Mouse (Mus musculus) kidney, embryonic 16.5 days (tissue): Measurements from ENCODE around the gene Rapgef2. TPM values are rescaled to one million over a fixed set of nuclear protein-coding genes. Genes with fewer than 3 reads are reported as not detected.
A peak's percentile ranks its signal among the peaks of the same experiment; 100 is the strongest.

Experiments
- ATAC-seq: fragments of 200-750 bp; cut with Nextera tagmentation; 2 replicates; pipeline ENCODE4 v1.8.0; 2017; ENCODE audit warnings: moderate TSS enrichment; ENCODE audit not compliant: low FRiP score, low TSS enrichment
- H3K27ac ChIP-seq: fragments of 300-500 bp; sonication (generic); 2 replicates; pipeline ENCODE4 v1.5.1; 2014; ENCODE audit warnings: low read length
- H3K27me3 ChIP-seq: fragments of 300-500 bp; sonication (generic); 2 replicates; pipeline ENCODE4 v1.6.1; 2014; ENCODE audit warnings: low read length, control low read depth, mixed read lengths; ENCODE audit not compliant: insufficient read depth
- H3K36me3 ChIP-seq: fragments of 300-500 bp; sonication (generic); 2 replicates; pipeline ENCODE4 v1.6.1; 2014; ENCODE audit warnings: low read length, control low read depth, mixed read lengths; ENCODE audit not compliant: insufficient read depth
- H3K4me1 ChIP-seq: fragments of 300-500 bp; sonication (generic); 2 replicates; pipeline ENCODE4 v1.6.1; 2014; ENCODE audit warnings: low read length, control low read depth, mixed read lengths; ENCODE audit not compliant: insufficient read depth
- H3K4me2 ChIP-seq: fragments of 300-500 bp; sonication (generic); replicated peaks from 2 replicates; pipeline ENCODE4 v1.6.1; 2014; ENCODE audit warnings: low read depth, low read length
- H3K4me3 ChIP-seq: fragments of 300-500 bp; sonication (generic); 2 replicates; pipeline ENCODE4 v1.5.1; 2014; ENCODE audit warnings: mild to moderate bottlenecking, low read length
- H3K9ac ChIP-seq: fragments of 300-500 bp; sonication (generic); replicated peaks from 2 replicates; pipeline ENCODE4 v1.6.1; 2014; ENCODE audit warnings: low read length
- H3K9me3 ChIP-seq: fragments of 300-500 bp; sonication (generic); 2 replicates; pipeline ENCODE4 v1.6.1; 2016; ENCODE audit warnings: low read length, control low read depth
- WGBS: fragments of 180-500 bp; shearing (Covaris S2); extraction: QIAGEN DNeasy Blood & Tissue Kit; methylation state at CpG from one replicate; pipeline ENCODE4 v1.1.7; 2014; 5-methylcytosine and 5-hydroxymethylcytosine counted together
- polyA plus RNA-seq: library from polyadenylated mRNA; unstranded; fragments of >200 nt; fragmentation: Nextera tagmentation; extraction: Ambion mirVana; gene quantifications from 2 replicates; pipeline ENCODE4 v1.2.1, GENCODE M21; 2015

Rapgef2 gene
- polyA plus RNA-seq, 1 experiment from 2014 or later: 4.0 TPM

DNA sequence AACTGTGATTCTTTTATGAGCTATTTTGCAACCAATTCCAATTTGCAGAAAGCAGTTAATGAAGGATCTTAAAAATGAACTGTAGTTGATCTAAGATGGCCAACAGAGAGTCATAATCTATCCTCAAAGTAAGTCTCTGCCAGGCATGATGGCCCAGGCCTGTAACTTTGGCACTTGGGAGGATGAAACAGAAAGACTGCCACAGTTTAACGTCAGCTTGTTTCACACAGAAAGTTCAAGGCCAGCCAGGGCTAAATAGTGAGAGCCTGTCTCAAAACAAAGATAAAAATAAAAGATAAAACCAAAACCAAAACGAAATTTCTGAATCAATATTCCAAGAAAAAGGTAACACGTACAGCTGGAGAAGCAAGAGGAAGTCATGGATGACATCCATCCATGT is 155.3 kb downstream of the Rapgef2 start:
- Histone ChIP-seq H3K4me3 (no peak overlapping the region), H3K4me1 (peaks cover 10% of the 10 kb centered on the region), H3K4me2 (no peak overlapping the region), H3K36me3 (no peaks in the 10 kb centered on the region), H3K27ac (no peak overlapping the region), H3K9ac (no peak overlapping the region), H3K27me3 (no peaks in the 10 kb centered on the region), H3K9me3 (no peaks in the 10 kb centered on the region)
- ATAC-seq: no peak
- WGBS: 78% methylated on average over 3 of the region's 3 CpGs

DNA sequence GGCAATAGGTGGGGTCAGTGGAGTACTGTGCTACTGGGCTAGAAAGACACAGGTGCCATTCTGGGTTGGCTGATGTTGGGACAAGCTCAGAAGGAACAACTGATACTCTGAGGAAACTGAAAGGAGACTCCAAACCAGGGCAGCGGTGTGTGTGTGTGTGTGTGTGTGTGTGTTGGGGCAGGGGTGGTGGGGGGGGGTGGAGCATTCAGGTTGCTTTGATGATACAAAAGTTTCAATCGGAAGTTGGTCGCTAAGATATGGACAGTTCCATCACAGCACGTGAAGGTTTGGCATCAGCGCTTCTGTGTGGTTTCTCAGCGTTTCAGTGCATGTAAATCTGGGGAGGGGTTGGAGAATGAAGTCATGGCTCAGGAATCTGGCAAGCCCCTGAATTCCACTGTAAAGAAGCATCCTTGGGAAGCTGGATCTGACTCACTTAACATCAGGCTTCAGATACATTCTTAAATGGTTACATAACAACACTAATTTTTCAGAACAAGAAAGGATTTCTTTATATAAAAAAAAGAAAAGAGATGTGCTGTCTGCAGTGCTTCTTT is 157.2 kb downstream of the Rapgef2 start:
- no peak overlapping the region for H3K27ac ChIP-seq
- H3K36me3 ChIP-seq: no peaks in the 10 kb centered on the region
- H3K27me3 ChIP-seq: no peaks in the 10 kb centered on the region
- no peaks in the 10 kb centered on the region for H3K9me3 ChIP-seq
- ATAC-seq: 0 out of 2 replicates have a peak, but pooled peaks have one; percentile 16
- H3K4me2 ChIP-seq: no peak overlapping the region
- peaks cover 10% of the 10 kb centered on the region for H3K4me1 ChIP-seq
- no peak overlapping the region for H3K9ac ChIP-seq
- H3K4me3 ChIP-seq: no peak overlapping the region
- 61% methylated on average over 6 of the region's 6 CpGs for WGBS

DNA sequence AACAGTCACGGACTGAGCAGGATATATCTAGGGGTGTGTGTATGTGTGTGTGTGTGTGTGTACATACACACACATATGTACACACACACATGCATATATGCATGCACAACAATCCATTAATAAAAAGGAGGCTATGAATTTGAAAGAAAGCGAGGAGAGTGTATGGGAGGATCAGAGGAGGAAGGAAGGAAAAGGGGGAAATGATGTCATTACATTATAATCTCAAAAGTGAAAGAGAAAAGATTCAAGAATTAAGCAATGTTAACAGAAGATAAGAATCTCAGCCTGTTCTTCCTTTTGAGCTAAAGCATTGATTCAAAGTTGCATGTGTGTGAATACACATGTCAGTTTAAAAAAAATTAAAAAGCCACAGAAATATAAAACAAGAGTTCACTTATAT is 158.5 kb downstream of the Rapgef2 start:
- WGBS: 72% methylated on average over 2 of the region's 2 CpGs
- ATAC-seq: no peak
- Histone ChIP-seq H3K27ac (no peak overlapping the region), H3K9me3 (no peaks in the 10 kb centered on the region), H3K27me3 (no peaks in the 10 kb centered on the region), H3K36me3 (no peaks in the 10 kb centered on the region), H3K4me2 (no peak overlapping the region), H3K4me3 (no peak overlapping the region), H3K9ac (no peak overlapping the region), H3K4me1 (peaks cover 10% of the 10 kb centered on the region)

DNA sequence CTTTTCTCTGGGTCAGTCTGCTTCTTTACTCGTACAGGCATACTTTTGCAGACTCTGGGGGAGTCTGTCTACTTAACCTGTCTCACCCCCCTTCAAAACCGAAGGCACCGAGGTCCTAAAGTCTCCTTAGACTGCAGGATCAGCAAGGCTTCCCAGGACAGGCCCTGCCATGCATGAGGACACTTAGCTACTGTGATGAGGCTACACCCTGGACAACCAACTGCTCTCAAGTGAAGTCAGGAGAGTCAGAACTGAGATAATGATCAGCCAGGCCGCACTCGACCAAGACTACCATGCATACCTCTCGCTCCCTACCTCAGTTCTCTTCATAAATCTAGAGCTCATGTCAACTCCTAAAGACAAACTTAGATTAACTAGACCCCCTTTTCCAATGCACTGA is 159.5 kb downstream of the Rapgef2 start:
- WGBS: 52% methylated on average over 6 of the region's 6 CpGs
- peaks cover 10% of the 10 kb centered on the region for H3K4me1 ChIP-seq
- peak; percentile 86 for ATAC-seq
- no peak overlapping the region for H3K4me3 ChIP-seq
- H3K4me2 ChIP-seq: no peak overlapping the region
- no peak overlapping the region for H3K9ac ChIP-seq
- H3K36me3 ChIP-seq: no peaks in the 10 kb centered on the region
- H3K27ac ChIP-seq: no peak overlapping the region
- no peaks in the 10 kb centered on the region for H3K27me3 ChIP-seq
- no peaks in the 10 kb centered on the region for H3K9me3 ChIP-seq

DNA sequence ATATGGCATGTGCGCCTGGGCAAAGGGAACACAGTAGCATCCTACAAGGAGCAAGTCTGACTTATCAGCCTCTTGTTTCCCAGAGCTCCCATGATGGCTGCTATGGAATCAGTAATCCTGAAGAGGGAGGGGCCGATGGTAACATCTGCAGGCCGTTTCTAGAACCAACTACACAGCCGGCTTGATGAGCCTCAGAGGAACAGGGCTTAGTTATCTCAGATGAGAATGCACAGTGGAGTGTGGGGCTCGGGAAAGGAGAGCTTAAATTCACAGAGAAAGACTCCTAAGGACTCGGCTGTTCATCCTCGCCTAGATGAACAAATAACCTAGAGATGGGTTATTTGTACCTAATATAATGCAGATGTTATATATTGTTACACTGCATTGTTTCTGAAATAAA is 164.9 kb downstream of the Rapgef2 start:
- WGBS: 86% methylated on average over 7 of the region's 7 CpGs
- Histone ChIP-seq H3K36me3 (no peaks in the 10 kb centered on the region), H3K4me1 (no peaks in the 10 kb centered on the region), H3K27me3 (no peaks in the 10 kb centered on the region), H3K27ac (no peak overlapping the region), H3K4me2 (no peak overlapping the region), H3K9me3 (no peaks in the 10 kb centered on the region), H3K4me3 (no peak overlapping the region), H3K9ac (no peak overlapping the region)
- no peak for ATAC-seq

DNA sequence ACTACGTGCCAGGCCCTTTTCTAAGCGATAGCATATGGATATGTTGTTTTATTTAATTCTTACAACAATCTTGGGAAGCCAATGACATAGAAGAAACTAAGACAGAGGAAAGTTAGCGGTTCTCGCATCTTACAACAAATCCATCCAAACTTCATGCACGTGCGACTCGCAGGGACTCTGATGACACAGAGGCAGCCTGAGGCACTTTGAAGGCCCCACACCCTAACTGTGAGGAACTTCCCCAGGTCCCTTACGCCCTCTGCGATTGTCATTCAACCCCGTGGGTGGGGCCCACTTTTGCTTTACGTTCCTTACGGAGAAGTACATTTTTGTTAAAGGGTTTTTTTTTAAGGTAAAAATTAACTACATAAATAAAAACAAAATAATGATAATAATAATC is 166.3 kb downstream of the Rapgef2 start:
- no peaks in the 10 kb centered on the region for H3K36me3 ChIP-seq
- H3K27ac ChIP-seq: no peak overlapping the region
- H3K4me3 ChIP-seq: no peak overlapping the region
- H3K27me3 ChIP-seq: no peaks in the 10 kb centered on the region
- H3K9ac ChIP-seq: no peak overlapping the region
- no peak for ATAC-seq
- no peak overlapping the region for H3K4me2 ChIP-seq
- H3K9me3 ChIP-seq: no peaks in the 10 kb centered on the region
- no peaks in the 10 kb centered on the region for H3K4me1 ChIP-seq
- 93% methylated on average over 12 of the region's 12 CpGs for WGBS

DNA sequence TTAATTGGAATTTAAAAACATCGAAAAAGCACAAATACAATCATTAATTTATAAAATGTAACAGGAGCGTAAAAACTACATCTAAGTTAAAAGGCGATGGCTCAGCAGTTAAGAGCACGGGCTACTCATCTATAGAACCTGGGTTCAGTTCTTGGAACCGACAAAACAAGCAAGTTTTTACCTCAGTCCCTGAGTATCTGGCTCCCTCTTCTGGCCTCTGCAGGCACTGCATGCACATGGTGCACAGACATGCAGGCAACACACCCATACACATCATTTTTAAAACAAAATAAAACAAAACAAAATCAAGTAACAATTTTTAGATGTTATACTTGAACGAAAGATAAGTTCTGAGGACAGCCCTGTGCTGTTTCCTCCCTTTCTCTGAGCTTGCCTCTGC is 176.2 kb downstream of the Rapgef2 start:
- no peaks in the 10 kb centered on the region for H3K27me3 ChIP-seq
- no peak for ATAC-seq
- 96% methylated on average over 6 of the region's 6 CpGs for WGBS
- H3K27ac ChIP-seq: no peak overlapping the region
- peaks cover 2% of the 10 kb centered on the region; the same call in 1 of the 2 replicates for H3K9me3 ChIP-seq
- H3K4me3 ChIP-seq: no peak overlapping the region
- H3K4me2 ChIP-seq: no peak overlapping the region
- no peak overlapping the region for H3K9ac ChIP-seq
- H3K4me1 ChIP-seq: no peaks in the 10 kb centered on the region
- peaks cover 9% of the 10 kb centered on the region for H3K36me3 ChIP-seq

DNA sequence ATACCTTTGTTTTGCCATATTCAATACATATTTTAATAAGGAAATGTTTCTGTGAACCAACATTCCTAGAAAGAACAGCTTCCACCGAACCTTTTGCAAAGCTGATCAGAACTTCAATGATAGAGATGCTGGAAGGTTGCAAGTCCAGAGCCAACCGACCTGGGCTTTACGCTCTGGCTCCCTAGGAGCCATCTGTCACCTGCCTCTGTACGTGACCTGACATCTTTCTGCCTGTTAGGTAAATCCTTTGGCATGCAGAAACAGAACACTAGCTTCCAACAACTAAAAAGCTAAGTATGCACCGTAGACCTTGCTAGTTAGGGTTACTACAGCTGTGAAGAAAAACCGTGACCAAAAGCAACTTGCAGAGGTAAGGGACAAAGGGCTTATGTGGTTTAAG is 178.1 kb downstream of the Rapgef2 start:
- peaks cover 13% of the 10 kb centered on the region for H3K36me3 ChIP-seq
- H3K4me3 ChIP-seq: no peak overlapping the region
- no peak overlapping the region for H3K9ac ChIP-seq
- no peak overlapping the region for H3K4me2 ChIP-seq
- peaks cover 2% of the 10 kb centered on the region; the same call in 1 of the 2 replicates for H3K9me3 ChIP-seq
- 85% methylated on average over 6 of the region's 6 CpGs for WGBS
- no peak for ATAC-seq
- H3K27ac ChIP-seq: no peak overlapping the region
- H3K27me3 ChIP-seq: no peaks in the 10 kb centered on the region
- no peaks in the 10 kb centered on the region for H3K4me1 ChIP-seq

DNA sequence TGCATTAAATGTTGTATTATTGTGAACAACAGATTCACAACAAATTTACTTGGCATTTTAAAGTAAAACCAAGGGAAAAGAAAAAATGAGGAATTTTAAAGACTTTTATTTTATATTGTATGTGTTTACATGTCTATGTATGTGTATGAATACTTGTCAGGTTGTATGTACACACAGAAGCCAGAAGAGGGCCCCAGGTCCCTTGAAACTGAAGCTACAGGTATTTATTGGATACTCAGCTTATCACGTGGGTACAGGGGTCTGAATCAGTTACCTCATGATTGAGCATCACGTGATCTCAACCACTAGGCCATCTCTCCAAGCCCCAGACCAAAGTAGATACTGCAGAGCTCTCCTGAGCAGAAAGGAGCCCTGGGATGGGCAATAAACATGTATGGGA is 180.0 kb downstream of the Rapgef2 start:
- Histone ChIP-seq H3K9ac (no peak overlapping the region), H3K9me3 (peaks cover 2% of the 10 kb centered on the region; the same call in 1 of the 2 replicates), H3K36me3 (peaks cover 13% of the 10 kb centered on the region; the same call in 1 of the 2 replicates), H3K27ac (no peak overlapping the region), H3K27me3 (no peaks in the 10 kb centered on the region), H3K4me1 (no peaks in the 10 kb centered on the region), H3K4me3 (no peak overlapping the region), H3K4me2 (no peak overlapping the region)
- ATAC-seq: no peak
- 85% methylated on average over 2 of the region's 2 CpGs for WGBS

DNA sequence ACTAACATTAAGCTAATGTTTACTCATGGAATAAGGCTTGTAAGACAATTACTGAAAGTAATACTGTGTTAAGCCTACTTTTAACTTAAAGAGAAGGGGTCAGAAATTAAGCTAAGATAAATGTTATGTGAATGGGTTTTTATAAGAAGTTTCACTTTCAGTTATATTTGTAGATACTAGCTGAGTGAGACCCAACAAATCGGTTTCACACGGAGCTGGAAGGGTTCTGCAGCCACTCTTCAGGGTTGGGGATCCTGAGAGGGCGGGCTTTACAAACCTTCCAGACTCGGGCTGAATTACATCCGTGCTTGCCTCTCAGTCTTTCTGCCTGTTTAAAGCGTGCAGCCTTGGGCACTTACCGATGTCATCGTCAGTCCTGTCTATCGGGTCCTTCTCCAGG is 182.7 kb downstream of the Rapgef2 start:
- no peak for ATAC-seq
- H3K27me3 ChIP-seq: no peaks in the 10 kb centered on the region
- H3K9ac ChIP-seq: no peak overlapping the region
- H3K4me2 ChIP-seq: no peak overlapping the region
- 98% methylated on average over 9 of the region's 9 CpGs for WGBS
- H3K36me3 ChIP-seq: peaks cover 11% of the 10 kb centered on the region; the same call in 1 of the 2 replicates
- no peak overlapping the region for H3K27ac ChIP-seq
- H3K9me3 ChIP-seq: peaks cover 2% of the 10 kb centered on the region; the same call in 1 of the 2 replicates
- no peaks in the 10 kb centered on the region for H3K4me1 ChIP-seq
- H3K4me3 ChIP-seq: no peak overlapping the region
